Mouse (Mus musculus): ENCODE measurements at regions not wholly inside any gene's neighbourhood (a gene's known extent, or its start where the extent isn't known, plus 50 kb on each side); places are given as distances from the start of the nearest gene placed in this dataset.

DNA sequence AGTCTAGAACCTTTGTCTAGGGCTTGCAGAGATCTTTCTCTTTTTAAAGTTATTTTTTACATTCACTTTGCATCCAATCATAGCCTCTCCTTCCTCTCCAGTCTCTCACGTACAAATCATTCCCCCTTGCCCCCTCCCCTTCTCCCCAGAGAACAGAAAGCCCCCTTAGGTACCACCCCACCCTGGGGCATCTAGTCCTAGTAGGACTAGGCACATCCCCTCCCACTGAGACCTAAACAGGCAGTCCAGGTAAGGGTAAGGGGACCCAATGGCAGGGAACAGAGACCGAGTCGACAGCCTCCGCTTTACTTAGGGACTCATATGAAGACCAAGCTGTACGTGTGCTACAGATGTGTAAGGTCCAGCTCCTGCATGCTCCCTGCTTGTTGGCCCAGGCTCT, 59.3 kb upstream of the D16Ertd472e start:
- no peak for DNase-seq (ENCODE audit: low read depth in 2 of 2, low spot score in 2 of 2)

DNA sequence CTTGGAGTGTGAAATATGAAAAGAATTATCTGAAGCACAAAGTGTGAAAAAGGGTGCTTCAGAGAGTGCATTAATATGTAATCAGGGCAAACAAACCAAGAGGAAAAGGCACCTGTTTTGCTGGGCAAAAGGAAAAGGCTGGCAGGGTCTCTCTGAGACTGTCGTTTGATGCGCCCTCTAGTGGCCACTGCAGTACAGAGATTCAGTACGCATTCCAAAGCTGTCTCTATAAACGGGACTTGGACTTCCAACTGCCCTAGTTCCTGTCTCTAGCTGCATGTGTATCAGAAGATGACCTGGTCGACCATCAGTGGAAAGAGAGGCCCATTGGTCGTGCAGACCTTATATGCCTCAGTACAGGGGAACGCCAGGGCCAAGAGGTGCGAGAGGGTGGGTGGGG, 58.7 kb upstream of the D16Ertd472e start:
- peak; percentile 61 to 64 for DNase-seq (ENCODE audit: low read depth in 2 of 2, low spot score in 2 of 2)

DNA sequence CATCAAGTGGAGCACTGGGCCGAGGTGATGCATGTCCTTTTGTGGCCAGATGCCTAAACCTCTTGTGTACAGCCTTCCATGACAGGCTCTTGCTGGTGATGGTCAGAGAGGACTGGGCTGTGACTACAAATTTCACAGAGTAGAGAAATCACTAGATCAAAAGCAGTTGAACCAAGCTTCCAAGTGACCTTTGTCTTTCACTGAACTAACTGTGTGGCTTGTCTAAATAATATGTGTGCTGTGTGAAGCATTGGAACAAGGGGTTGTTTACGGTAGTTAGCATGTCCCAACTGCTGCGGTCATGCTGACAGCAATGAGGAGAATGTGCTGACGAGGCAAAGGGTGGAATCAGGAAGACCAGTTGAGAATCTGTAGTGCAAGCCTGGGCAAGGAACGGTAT, 55.3 kb upstream of the D16Ertd472e start:
- DNase-seq (ENCODE audit: low read depth in 2 of 2, low spot score in 2 of 2), result no peak

GRCm38 (mm10) chr16:78626803-78627202, 50.3 kb upstream of the D16Ertd472e start:
- peak in 1 of 2 experiments; percentile 6 for DNase-seq (ENCODE audit: low read depth in 2 of 2, low spot score in 2 of 2)

Measured in CD8-positive naive resting alpha-beta T cell, adult 2 months (primary cell).